Mouse (Mus musculus) liver, adult 2 months (tissue): ENCODE results near the gene Padi6. TPM values are rescaled to one million over a fixed set of nuclear protein-coding genes. Genes with fewer than 3 reads are reported as not detected.

Experiments used
- DNase-seq: peaks from one replicate; pipeline ENCODE4 v3.0.0-alpha.2; 2011; ENCODE audit warnings: low read depth, low spot score; ENCODE audit errors: extremely low read depth
- H3K27ac ChIP-seq: fragments of 200-500 bp; replicated peaks from 2 replicates; pipeline ENCODE4 v1.5.1; 2012; ENCODE audit warnings: low read depth, mild to moderate bottlenecking, control low read depth, inconsistent platforms, low read length; ENCODE audit not compliant: insufficient read depth
- H3K27me3 ChIP-seq: fragments of 200-500 bp; 2 replicates; pipeline ENCODE4 v1.6.1; 2012; ENCODE audit warnings: mild to moderate bottlenecking, moderate library complexity, low read length, inconsistent platforms; ENCODE audit not compliant: control insufficient read depth, insufficient read depth
- H3K36me3 ChIP-seq: fragments of 200-500 bp; 2 replicates; pipeline ENCODE4 v1.6.1; 2012; ENCODE audit warnings: low read length, inconsistent platforms; ENCODE audit not compliant: control insufficient read depth, insufficient read depth
- H3K4me1 ChIP-seq: fragments of 200-500 bp; 2 replicates; pipeline ENCODE4 v1.6.1; 2011; ENCODE audit warnings: low read length; ENCODE audit not compliant: control insufficient read depth, insufficient read depth
- H3K4me3 ChIP-seq: fragments of 200-500 bp; 2 replicates; pipeline ENCODE4 v1.5.1; 2011; ENCODE audit warnings: low read depth, mild to moderate bottlenecking, control low read depth, low read length, moderate library complexity; ENCODE audit not compliant: insufficient read depth
- H3K79me2 ChIP-seq: fragments of 200-500 bp; 2 replicates; pipeline ENCODE4 v1.6.1; 2012; ENCODE audit warnings: inconsistent platforms, mild to moderate bottlenecking, low read length, moderate library complexity; ENCODE audit not compliant: control insufficient read depth, insufficient read depth
- H3K9ac ChIP-seq: fragments of 200-500 bp; 2 replicates; pipeline ENCODE4 v1.6.1; 2012; ENCODE audit warnings: low read depth, mild to moderate bottlenecking, control low read depth, inconsistent platforms, low read length
- CTCF ChIP-seq: fragments of 200-500 bp; IDR thresholded peaks from 2 replicates; pipeline ENCODE4 v1.5.1; 2011; ENCODE audit warnings: low read depth, low read length, control low read depth
- POLR2A ChIP-seq: fragments of 200-500 bp; IDR thresholded peaks from 2 replicates; pipeline ENCODE4 v1.6.1; 2011; ENCODE audit warnings: low read length, control low read depth; ENCODE audit not compliant: insufficient read depth; ENCODE audit errors: extremely low read depth
- WGBS: fragments of 180-500 bp; shearing (Covaris S2); methylation state at CpG from one replicate; pipeline ENCODE4 v1.1.7; 2018; 5-methylcytosine and 5-hydroxymethylcytosine counted together
- polyA plus RNA-seq: library from polyadenylated mRNA; depleted of rRNA; stranded (reverse); fragments of >200 nt; gene quantifications from 2 replicates; pipeline ENCODE4 v1.2.3, GENCODE M21; 2012
- total RNA-seq: library from RNA; depleted of rRNA; stranded (reverse); fragments of >200 nt; gene quantifications from 2 replicates; pipeline ENCODE4 v1.2.3, GENCODE M21; 2014

The Padi6 gene
- total and polyA plus RNA-seq, 2 experiments = not detected

GRCm38 (mm10) chr4:140711360-140711759 lies 31.1 kb downstream of the Padi6 start:
- WGBS = 87% methylated on average over 5 of the region's 5 CpGs
- Histone ChIP-seq H3K79me2 (no peaks in the 10 kb centered on the region), H3K27me3 (no peaks in the 10 kb centered on the region), H3K27ac (no peak overlapping the region), H3K9ac (no peak overlapping the region), H3K4me3 (no peak overlapping the region), H3K4me1 (peaks cover 17% of the 10 kb centered on the region), H3K36me3 (peaks cover 2% of the 10 kb centered on the region; the same call in 1 of the 2 replicates)
- TF ChIP-seq POLR2A (no peak), CTCF (no peak)
- DNase-seq = no peak

- H3K9ac ChIP-seq = no peak overlapping the region
- DNase-seq = no peak
- 92% methylated on average over 10 of the region's 10 CpGs for WGBS
- peaks cover 17% of the 10 kb centered on the region for H3K4me1 ChIP-seq
- no peak overlapping the region for H3K27ac ChIP-seq
- no peaks in the 10 kb centered on the region; the same call in 1 of the 2 replicates for H3K36me3 ChIP-seq
- H3K27me3 ChIP-seq = no peaks in the 10 kb centered on the region
- TF ChIP-seq POLR2A = no peak
- no peak for TF ChIP-seq CTCF
- no peak overlapping the region for H3K4me3 ChIP-seq
- H3K79me2 ChIP-seq = no peaks in the 10 kb centered on the region
Observed at GRCm38 (mm10) chr4:140710781-140711180, 31.7 kb downstream of the Padi6 start.

- peaks cover 17% of the 10 kb centered on the region for H3K4me1 ChIP-seq
- TF ChIP-seq POLR2A (no peak), CTCF (no peak)
- 97% methylated on average over 10 of the region's 10 CpGs for WGBS
Observed at GRCm38 (mm10) chr4:140709617-140710016, 32.8 kb downstream of the Padi6 start.

GRCm38 (mm10) chr4:140709111-140709510 lies 33.3 kb downstream of the Padi6 start:
- H3K4me3 ChIP-seq = no peak overlapping the region
- peaks cover 14% of the 10 kb centered on the region for H3K4me1 ChIP-seq
- no peak for TF ChIP-seq POLR2A
- no peak for DNase-seq
- no peak overlapping the region for H3K27ac ChIP-seq
- peaks cover 7% of the 10 kb centered on the region for H3K79me2 ChIP-seq
- H3K36me3 ChIP-seq = no peaks in the 10 kb centered on the region; the same call in 1 of the 2 replicates
- H3K27me3 ChIP-seq = no peaks in the 10 kb centered on the region
- H3K9ac ChIP-seq = no peak overlapping the region
- WGBS = 92% methylated on average over 7 of the region's 7 CpGs

More at GRCm38 (mm10) chr4:140709617-140710016, 32.8 kb downstream of the Padi6 start:
- no peak overlapping the region for H3K4me3 ChIP-seq
- DNase-seq = no peak
- H3K36me3 ChIP-seq = no peaks in the 10 kb centered on the region; the same call in 1 of the 2 replicates
- H3K27me3 ChIP-seq = no peaks in the 10 kb centered on the region
- H3K27ac ChIP-seq = no peak overlapping the region
- no peak overlapping the region for H3K9ac ChIP-seq
- H3K79me2 ChIP-seq = peaks cover 2% of the 10 kb centered on the region; the same call in 1 of the 2 replicates

- TF ChIP-seq CTCF (no peak), POLR2A (no peak)
- Histone ChIP-seq H3K27ac (no peak overlapping the region), H3K4me3 (no peak overlapping the region), H3K27me3 (no peaks in the 10 kb centered on the region), H3K9ac (no peak overlapping the region), H3K36me3 (no peaks in the 10 kb centered on the region; the same call in 1 of the 2 replicates), H3K79me2 (peaks cover 14% of the 10 kb centered on the region), H3K4me1 (peaks cover 14% of the 10 kb centered on the region)
- DNase-seq = peak; percentile 34
- WGBS = 38% methylated on average over 18 of the region's 18 CpGs
Observed at GRCm38 (mm10) chr4:140708297-140708927, 34.0 kb downstream of the Padi6 start.

GRCm38 (mm10) chr4:140707615-140708014 lies 34.8 kb downstream of the Padi6 start:
- H3K36me3 ChIP-seq = no peaks in the 10 kb centered on the region; the same call in 1 of the 2 replicates
- H3K4me1 ChIP-seq = peaks cover 17% of the 10 kb centered on the region
- no peak overlapping the region for H3K9ac ChIP-seq

More at GRCm38 (mm10) chr4:140707615-140708014, 34.8 kb downstream of the Padi6 start:
- TF ChIP-seq CTCF (no peak), POLR2A (no peak)
- peak; percentile 46 for DNase-seq
- no peak overlapping the region for H3K27ac ChIP-seq
- peaks cover 21% of the 10 kb centered on the region for H3K79me2 ChIP-seq
- H3K27me3 ChIP-seq = no peaks in the 10 kb centered on the region
- no peak overlapping the region for H3K4me3 ChIP-seq
- 49% methylated on average over 4 of the region's 4 CpGs for WGBS
